Mouse (Mus musculus) embryonic facial prominence, embryonic 14.5 days (tissue): ENCODE measurements around the gene Cyp2j8. TPM values are rescaled to one million over a fixed set of nuclear protein-coding genes. Genes with fewer than 3 reads are reported as not detected.

Source experiments
- polyA plus RNA-seq: library from polyadenylated mRNA; unstranded; fragments of >200 nt; fragmentation: Nextera tagmentation; extraction: Ambion mirVana; gene quantifications from 2 replicates; pipeline ENCODE4 v1.2.1, GENCODE M21; 2014

Gene Cyp2j8
- polyA plus RNA-seq, 1 experiment from 2014 or later = not detected

Other genes with a start within 250 kb of the Cyp2j8 start
- not detected in 2 replicates for gene Cyp2j11, start 158.7 kb downstream of the Cyp2j8 start, polyA plus RNA-seq
- gene Cyp2j6, start 46.3 kb upstream of the Cyp2j8 start, polyA plus RNA-seq = 7.3 and 8.9 TPM in 2 replicates
- gene Cyp2j9, start 84.2 kb upstream of the Cyp2j8 start, polyA plus RNA-seq = 3.3 TPM in 2 replicates
- not detected in 2 replicates for gene Cyp2j5, start 156.8 kb upstream of the Cyp2j8 start, polyA plus RNA-seq